In genomic region chr2:13218112-13218511, GRCm38 (mm10) we compare ENCODE assay signal across 24 mouse cellular contexts. TPM values are rescaled to one million over a fixed set of nuclear protein-coding genes. Genes with fewer than 3 reads are reported as not detected.
DNase-seq lines count a peak whose midpoint lies in the region; ATAC-seq lines count a peak whose summit lies in the region.
"Had no signal": no experiment of that assay in that cellular context is flagged by ENCODE, and none has a peak within 500 bp of the region (broad histone marks: within the 10 kb centered on the region; RNA-seq: fewer than 3 reads in every experiment).

No protein-coding gene starts in this region.

- H3K4me1 ChIP-seq in neural tube, embryonic 15.5 days = no peaks in the 10 kb centered on the region
- H3K4me1 ChIP-seq: embryonic facial prominence, embryonic 12.5 days; embryonic facial prominence, embryonic 15.5 days; hindbrain, embryonic 10.5 days; hindbrain, embryonic 13.5 days; intestine, embryonic 15.5 days had no signal

- H3K27me3 ChIP-seq in splenic B cell, adult 2 months (ENCODE audit: control insufficient read depth, insufficient read depth, low read length, poor library complexity, severe bottlenecking) = no peaks in the 10 kb centered on the region; the same call in 1 of the 2 replicates
- no peaks in the 10 kb centered on the region for H3K27me3 ChIP-seq in neural tube, embryonic 15.5 days (replicated peaks)
- H3K27me3 ChIP-seq: embryonic facial prominence, embryonic 12.5 days; embryonic facial prominence, embryonic 15.5 days; hindbrain, embryonic 13.5 days; intestine, embryonic 15.5 days had no signal

- no peak overlapping the region for H3K27ac ChIP-seq in neural tube, embryonic 15.5 days (replicated peaks)
- H3K27ac ChIP-seq: embryonic facial prominence, embryonic 12.5 days; embryonic facial prominence, embryonic 15.5 days; gastrocnemius, adult 2 months; hindbrain, embryonic 10.5 days; hindbrain, embryonic 13.5 days; intestine, embryonic 15.5 days had no signal

- H3K4me2 ChIP-seq in neural tube, embryonic 15.5 days = no peak overlapping the region
- H3K4me2 ChIP-seq: embryonic facial prominence, embryonic 12.5 days; embryonic facial prominence, embryonic 15.5 days; heart, embryonic 11.5 days; hindbrain, embryonic 13.5 days; intestine, embryonic 15.5 days had no signal

- ATAC-seq in neural tube, embryonic 15.5 days (ENCODE audit: low FRiP score) = no peak
- ATAC-seq: activated CD4-positive, CD25-positive, alpha-beta regulatory T cell, adult 4 months; CD4-positive, CD25-positive, alpha-beta regulatory T cell, adult 4 months; forebrain, embryonic 14.5 days; forebrain, postnatal 0 days; hindbrain, embryonic 16.5 days; intestine, embryonic 15.5 days had no signal

- peak; percentile 12 for DNase-seq in embryo, embryonic 10 days (ENCODE audit: low spot score)
- DNase-seq in embryo, embryonic 11 days = no peak
- DNase-seq in spleen, postnatal 36 days (ENCODE audit: low spot score in 2 of 2) = peak; percentile 15 to 38
- no peak for DNase-seq in spleen, postnatal 14 days (ENCODE audit: low spot score in 2 of 2)
- peak; percentile 57 for DNase-seq in splenic B cell, adult 2 months (ENCODE audit: low read depth, low spot score)
- DNase-seq: adrenal gland, adult 8-10 months; adrenal gland, postnatal 25 days; cerebellum, adult 11-12 months; cerebellum, adult 8-10 months; cerebellum, postnatal 14 days; forebrain, postnatal 0 days; gastrocnemius, adult 2 months; gastrocnemius, postnatal 14 days had no signal

- H3K36me3 ChIP-seq in splenic B cell, adult 2 months (ENCODE audit: control insufficient read depth, insufficient read depth, low read length, poor library complexity, severe bottlenecking) = peaks cover 4% of the 10 kb centered on the region
- peaks cover 12% of the 10 kb centered on the region; the same call in 1 of the 2 replicates for H3K36me3 ChIP-seq in neural tube, embryonic 15.5 days

- H3K9ac ChIP-seq in neural tube, embryonic 15.5 days (replicated peaks) = no peak overlapping the region
- H3K9ac ChIP-seq: embryonic facial prominence, embryonic 12.5 days; embryonic facial prominence, embryonic 15.5 days; forebrain, postnatal 0 days; hindbrain, embryonic 13.5 days; intestine, embryonic 15.5 days had no signal

- H3K9me3 ChIP-seq in neural tube, embryonic 15.5 days (replicated peaks) = no peaks in the 10 kb centered on the region
- H3K9me3 ChIP-seq: embryonic facial prominence, embryonic 12.5 days; embryonic facial prominence, embryonic 15.5 days; hindbrain, embryonic 10.5 days; hindbrain, embryonic 13.5 days; intestine, embryonic 15.5 days had no signal

- 86% methylated on average over 6 of the region's 6 CpGs for WGBS in neural tube, embryonic 15.5 days

- H3K4me3 ChIP-seq in neural tube, embryonic 15.5 days (replicated peaks) = no peak overlapping the region
- H3K4me3 ChIP-seq: embryonic facial prominence, embryonic 12.5 days; embryonic facial prominence, embryonic 15.5 days; gastrocnemius, adult 2 months; hindbrain, embryonic 10.5 days; hindbrain, embryonic 13.5 days; intestine, embryonic 15.5 days had no signal

RNA-seq across cellular contexts. Expression of gene Rsu1, which starts 53.1 kb away (rescaled TPM):
- polyA plus RNA-seq in neural tube, embryonic 15.5 days (2015; fragmentation: Nextera tagmentation; extraction: Ambion mirVana) = 78.5 and 89.1 TPM in 2 replicates

Comparison
In these comparisons a context has a peak if more than half of its experiments do, and no peak if none do; other contexts are left out.
1. DNase-seq: peak in embryo, embryonic 10 days (single experiment), spleen, postnatal 36 days (2 of 2) and splenic B cell, adult 2 months (single experiment); none in embryo, embryonic 11 days (single experiment) and spleen, postnatal 14 days (0 of 2).